Mouse (Mus musculus): ENCODE data around the gene Nfatc3. TPM values are rescaled to one million over a fixed set of nuclear protein-coding genes. Genes with fewer than 3 reads are reported as not detected.

Gene Nfatc3
- polyA plus RNA-seq, 1 experiment from 2014 or later = 5.7 TPM

DNA sequence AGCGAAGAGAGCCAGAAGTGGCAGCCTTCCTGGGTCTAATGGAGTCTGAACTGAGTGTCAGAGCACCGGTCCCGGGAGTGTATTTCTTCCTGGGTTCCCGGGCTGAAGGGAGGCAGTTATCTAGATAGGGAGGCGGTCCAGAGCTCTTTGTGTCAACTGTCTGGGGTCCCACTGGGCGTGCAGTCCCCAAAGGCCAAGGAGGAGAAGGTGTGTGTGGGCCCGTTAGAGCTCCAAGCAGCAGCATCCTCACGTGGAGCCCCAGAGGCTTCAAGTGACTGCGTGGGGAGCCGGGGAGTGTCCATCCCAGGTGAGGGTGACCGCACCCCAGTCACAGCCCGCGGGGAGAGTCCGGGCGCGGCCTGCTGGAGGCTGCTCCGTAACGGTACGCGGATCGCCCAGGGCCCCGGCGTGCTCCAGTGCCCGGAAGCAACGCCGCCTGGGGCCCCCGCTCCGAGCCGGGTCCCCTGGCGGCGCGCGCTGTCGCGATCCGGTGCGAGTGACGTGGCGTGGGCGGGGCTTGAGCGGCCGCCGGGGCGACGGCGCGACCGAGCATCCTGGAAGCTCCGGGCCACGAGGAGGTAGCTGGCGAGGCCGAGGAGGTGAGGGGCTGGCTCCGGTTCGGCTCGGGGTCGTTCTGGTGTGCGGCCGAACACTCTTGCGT, 109.8 kb downstream of the Nfatc3 start, which contains the start of gene Slc7a6:
Gene Slc7a6, plus strand, starts transcription at position 502 of the 661 bp plus-strand sequence.
- peak; percentile 90 for ATAC-seq (ENCODE audit: low FRiP score, low TSS enrichment)
- Histone ChIP-seq H3K9ac (replicated peaks; ENCODE audit: low read length) (peak within 1 kb of the TSS; percentile 87), H3K36me3 (ENCODE audit: insufficient read depth, low read length) (peaks cover 8% of the 10 kb centered on the region; the same call in 1 of the 2 replicates), H3K4me1 (ENCODE audit: insufficient read depth, low read length) (peaks cover 15% of the 10 kb centered on the region), H3K4me2 (replicated peaks; ENCODE audit: low read depth, low read length) (peak within 1 kb of the TSS; percentile 95), H3K27ac (ENCODE audit: low read length) (peak within 1 kb of the TSS; percentile 79), H3K27me3 (ENCODE audit: insufficient read depth, low read length) (no peaks in the 10 kb centered on the region), H3K4me3 (ENCODE audit: low read length) (peak within 1 kb of the TSS; percentile 91), H3K9me3 (ENCODE audit: low read length) (no peaks in the 10 kb centered on the region)
- under 1% methylated on average over 46 of the region's 59 CpGs for WGBS

DNA sequence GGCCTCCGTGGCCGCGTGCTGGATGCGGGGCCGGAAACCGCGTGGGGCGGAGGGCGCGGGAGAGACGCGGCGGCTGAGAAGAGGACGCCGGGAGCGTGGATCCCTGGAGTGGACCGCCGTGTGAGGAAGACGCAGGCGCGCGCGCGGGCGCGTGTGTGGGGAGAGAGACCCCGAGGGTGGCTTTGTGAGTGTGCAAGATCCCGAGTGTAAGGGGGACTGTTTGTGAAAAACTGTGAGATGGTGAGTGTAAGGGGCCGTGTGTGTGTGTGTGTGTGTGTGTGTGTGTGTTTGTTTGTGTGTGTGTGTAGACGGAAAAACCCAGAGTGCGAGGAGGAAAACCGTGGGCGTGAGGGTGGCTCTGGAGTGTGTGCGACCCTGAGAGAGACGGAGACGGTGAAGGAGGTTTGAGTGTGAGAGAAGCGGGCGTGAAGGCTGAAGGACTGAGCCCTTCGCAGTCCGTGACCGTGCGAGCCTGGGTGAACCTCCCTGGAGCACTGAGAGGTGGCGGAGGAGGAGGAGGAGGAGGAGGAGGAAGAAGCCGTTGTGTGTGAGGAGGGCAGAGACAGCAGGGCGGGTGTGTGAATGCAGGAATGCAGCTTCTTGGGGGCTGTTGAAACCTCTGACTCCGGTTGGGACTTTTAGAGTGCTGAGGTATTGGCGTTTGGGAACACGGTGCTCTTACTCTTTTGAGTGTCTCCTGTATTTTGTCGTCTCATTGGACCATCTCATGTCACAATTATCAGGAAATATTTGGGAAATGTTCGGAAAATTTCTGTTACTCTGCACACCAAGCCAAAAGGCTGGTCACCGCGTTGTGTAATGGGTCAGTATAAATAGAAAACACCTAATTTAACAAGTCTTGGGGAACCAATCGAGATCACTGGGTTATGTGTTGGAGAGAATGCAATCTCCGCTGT, 110.6 kb downstream of the Nfatc3 start:
- Histone ChIP-seq H3K4me2 (replicated peaks; ENCODE audit: low read depth, low read length) (peak overlapping the region; percentile 95), H3K27ac (ENCODE audit: low read length) (peak overlapping the region; percentile 79), H3K36me3 (ENCODE audit: insufficient read depth, low read length) (0 out of 2 replicates have a peak, but pooled peaks cover under 1% of the 10 kb centered on the region), H3K4me1 (ENCODE audit: insufficient read depth, low read length) (peaks cover 15% of the 10 kb centered on the region), H3K9me3 (ENCODE audit: low read length) (no peaks in the 10 kb centered on the region), H3K27me3 (ENCODE audit: insufficient read depth, low read length) (no peaks in the 10 kb centered on the region), H3K9ac (replicated peaks; ENCODE audit: low read length) (peak overlapping the region; percentile 87), H3K4me3 (ENCODE audit: low read length) (peak overlapping the region; percentile 91)
- ATAC-seq (ENCODE audit: low FRiP score, low TSS enrichment) = peak; percentile 66
- under 1% methylated on average over 49 of the region's 54 CpGs for WGBS

DNA sequence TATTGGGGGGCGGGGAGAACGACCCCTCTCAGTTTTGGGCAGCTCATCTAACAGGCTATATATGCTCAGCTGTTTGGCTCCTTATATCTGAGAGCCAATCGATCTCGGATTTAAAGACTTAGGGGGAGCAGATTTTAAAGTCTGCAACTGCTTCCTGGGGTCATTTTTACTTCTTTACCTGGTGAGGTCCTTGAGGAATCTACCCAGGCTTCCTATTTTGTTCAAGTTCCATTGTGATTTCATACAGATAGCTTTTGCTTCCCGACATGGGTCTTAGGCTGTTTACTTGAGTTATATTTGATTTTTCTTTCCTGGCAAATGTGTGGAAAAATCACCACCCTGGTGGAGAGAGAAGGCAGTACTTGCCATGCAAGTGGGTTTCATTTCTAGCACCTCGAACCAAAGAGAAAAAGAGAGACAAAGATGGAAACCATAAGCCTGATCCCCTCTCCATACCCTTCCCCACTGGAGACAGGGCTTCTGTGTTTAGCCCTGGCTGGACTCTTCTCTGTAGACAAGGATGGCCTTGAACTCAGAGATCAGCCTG, 111.4 kb downstream of the Nfatc3 start:
- Histone ChIP-seq H3K9me3 (ENCODE audit: low read length) (no peaks in the 10 kb centered on the region), H3K4me3 (ENCODE audit: low read length) (peak overlapping the region; percentile 91), H3K27me3 (ENCODE audit: insufficient read depth, low read length) (no peaks in the 10 kb centered on the region), H3K9ac (replicated peaks; ENCODE audit: low read length) (peak overlapping the region; percentile 87), H3K36me3 (ENCODE audit: insufficient read depth, low read length) (no peaks in the 10 kb centered on the region), H3K4me1 (ENCODE audit: insufficient read depth, low read length) (peaks cover 15% of the 10 kb centered on the region), H3K27ac (ENCODE audit: low read length) (no peak overlapping the region), H3K4me2 (replicated peaks; ENCODE audit: low read depth, low read length) (peak overlapping the region; percentile 95)
- WGBS = 28% methylated on average over 6 of the region's 6 CpGs
- no peak for ATAC-seq (ENCODE audit: low FRiP score, low TSS enrichment)

DNA sequence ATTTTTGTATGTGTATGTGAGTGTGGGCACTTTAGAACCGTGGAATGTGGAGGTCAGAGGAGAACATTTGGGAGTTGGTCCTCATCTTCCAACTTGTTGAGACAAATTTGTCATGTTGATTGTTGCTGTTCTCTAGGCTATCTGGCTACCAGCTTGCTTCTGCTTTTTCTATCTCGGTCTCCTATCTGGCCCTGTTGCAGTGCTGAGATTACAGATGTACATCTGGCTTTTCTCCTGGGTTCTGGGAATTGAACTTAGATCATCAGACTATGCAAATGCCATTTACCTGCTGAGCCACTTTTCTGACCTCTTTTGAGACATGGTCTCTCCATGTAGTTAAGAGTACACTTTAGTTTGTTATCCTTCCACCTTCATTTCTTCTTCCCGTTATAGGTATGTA, 114.9 kb downstream of the Nfatc3 start:
- 89% methylated on average over 3 of the region's 3 CpGs for WGBS
- ATAC-seq (ENCODE audit: low FRiP score, low TSS enrichment) = no peak
- no peak overlapping the region for H3K4me2 ChIP-seq (replicated peaks; ENCODE audit: low read depth, low read length)
- no peak overlapping the region for H3K27ac ChIP-seq (ENCODE audit: low read length)
- H3K9ac ChIP-seq (replicated peaks; ENCODE audit: low read length) = no peak overlapping the region
- no peaks in the 10 kb centered on the region for H3K9me3 ChIP-seq (ENCODE audit: low read length)
- H3K4me1 ChIP-seq (ENCODE audit: insufficient read depth, low read length) = peaks cover 17% of the 10 kb centered on the region
- no peaks in the 10 kb centered on the region for H3K27me3 ChIP-seq (ENCODE audit: insufficient read depth, low read length)
- H3K36me3 ChIP-seq (ENCODE audit: insufficient read depth, low read length) = no peaks in the 10 kb centered on the region
- no peak overlapping the region for H3K4me3 ChIP-seq (ENCODE audit: low read length)

DNA sequence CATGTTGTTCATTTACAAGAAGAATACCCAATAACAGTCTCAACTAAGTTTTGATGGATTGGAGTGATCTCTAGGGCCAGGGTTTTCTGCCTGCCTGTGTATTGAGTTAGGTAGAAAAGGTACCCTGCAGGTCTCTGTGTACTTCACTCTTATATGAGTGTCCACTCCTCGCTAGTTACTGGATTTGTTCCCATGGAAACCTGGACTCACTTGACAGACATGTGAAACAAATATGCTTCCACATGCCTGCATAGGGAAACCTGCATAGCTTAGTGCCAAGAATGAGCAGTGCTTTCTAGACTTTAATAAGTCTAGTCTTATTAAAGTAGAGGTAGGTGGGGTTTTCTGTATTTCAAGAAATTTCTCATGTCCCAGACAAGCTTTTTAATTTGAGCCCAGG, 118.3 kb downstream of the Nfatc3 start:
- ATAC-seq (ENCODE audit: low FRiP score, low TSS enrichment) = no peak
- H3K27ac ChIP-seq (ENCODE audit: low read length) = no peak overlapping the region

DNA sequence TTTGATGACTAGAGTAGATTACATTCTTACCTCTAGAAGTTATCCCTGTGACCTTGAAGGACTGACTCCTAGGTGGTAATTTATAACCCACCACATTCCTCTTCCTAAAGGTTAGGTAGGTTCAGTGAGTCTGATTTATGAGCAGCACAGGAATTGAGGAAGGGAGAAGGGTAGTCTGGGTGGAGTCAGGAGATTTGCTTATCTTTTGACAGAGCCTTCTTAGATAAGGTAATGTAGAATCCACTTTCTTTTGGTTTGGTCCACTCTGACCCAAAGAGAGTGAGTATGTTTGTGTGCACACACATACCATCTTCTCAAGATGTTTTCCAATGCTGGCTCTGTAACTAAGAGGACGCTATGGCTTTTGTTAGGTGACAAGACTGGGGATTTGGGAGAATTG, 119.0 kb downstream of the Nfatc3 start:
- Histone ChIP-seq H3K27me3 (ENCODE audit: insufficient read depth, low read length) (no peaks in the 10 kb centered on the region), H3K4me3 (ENCODE audit: low read length) (no peak overlapping the region), H3K9me3 (ENCODE audit: low read length) (no peaks in the 10 kb centered on the region), H3K9ac (replicated peaks; ENCODE audit: low read length) (no peak overlapping the region), H3K27ac (ENCODE audit: low read length) (no peak overlapping the region), H3K4me2 (replicated peaks; ENCODE audit: low read depth, low read length) (no peak overlapping the region), H3K36me3 (ENCODE audit: insufficient read depth, low read length) (no peaks in the 10 kb centered on the region), H3K4me1 (ENCODE audit: insufficient read depth, low read length) (peaks cover 10% of the 10 kb centered on the region)
- WGBS = 71% methylated on average over 1 of the region's 1 CpGs
- no peak for ATAC-seq (ENCODE audit: low FRiP score, low TSS enrichment)

More for the DNA sequence above, 118.3 kb downstream of the Nfatc3 start:
- no peaks in the 10 kb centered on the region for H3K36me3 ChIP-seq (ENCODE audit: insufficient read depth, low read length)
- H3K9ac ChIP-seq (replicated peaks; ENCODE audit: low read length) = no peak overlapping the region
- H3K27me3 ChIP-seq (ENCODE audit: insufficient read depth, low read length) = no peaks in the 10 kb centered on the region
- H3K4me1 ChIP-seq (ENCODE audit: insufficient read depth, low read length) = peaks cover 10% of the 10 kb centered on the region
- no peaks in the 10 kb centered on the region for H3K9me3 ChIP-seq (ENCODE audit: low read length)
- no peak overlapping the region for H3K4me3 ChIP-seq (ENCODE audit: low read length)
- no peak overlapping the region for H3K4me2 ChIP-seq (replicated peaks; ENCODE audit: low read depth, low read length)
- 31% methylated on average over 1 of the region's 1 CpGs for WGBS

DNA sequence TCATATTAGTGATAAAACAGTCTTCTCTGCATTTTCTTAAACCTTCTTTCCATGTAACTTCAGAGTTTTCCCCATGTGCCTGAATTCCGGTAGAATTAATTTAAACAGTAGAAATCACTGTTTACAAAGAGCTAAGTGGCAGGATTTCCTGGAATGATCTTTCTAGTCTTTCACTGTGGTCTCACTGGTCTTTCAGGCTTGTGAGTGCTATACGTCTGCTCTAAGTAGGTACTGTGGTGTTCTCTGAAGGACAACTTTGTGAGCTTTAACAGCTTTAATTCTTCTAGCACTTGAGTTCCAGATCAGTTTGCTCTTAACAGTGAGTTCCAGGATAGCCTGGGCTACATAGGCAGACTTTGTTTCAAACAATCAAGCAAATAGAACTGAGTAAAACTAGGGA, 119.8 kb downstream of the Nfatc3 start:
- no peak overlapping the region for H3K4me3 ChIP-seq (ENCODE audit: low read length)
- H3K9ac ChIP-seq (replicated peaks; ENCODE audit: low read length) = no peak overlapping the region
- no peak for ATAC-seq (ENCODE audit: low FRiP score, low TSS enrichment)
- H3K4me1 ChIP-seq (ENCODE audit: insufficient read depth, low read length) = peaks cover 10% of the 10 kb centered on the region
- 75% methylated on average over 2 of the region's 2 CpGs for WGBS
- no peak overlapping the region for H3K27ac ChIP-seq (ENCODE audit: low read length)
- H3K36me3 ChIP-seq (ENCODE audit: insufficient read depth, low read length) = no peaks in the 10 kb centered on the region
- no peaks in the 10 kb centered on the region for H3K27me3 ChIP-seq (ENCODE audit: insufficient read depth, low read length)
- H3K9me3 ChIP-seq (ENCODE audit: low read length) = no peaks in the 10 kb centered on the region
- no peak overlapping the region for H3K4me2 ChIP-seq (replicated peaks; ENCODE audit: low read depth, low read length)

Other genes starting within 250 kb of the Nfatc3 start
- 10.7 and 13.3 TPM in 2 replicates for gene Ranbp10, start 231.5 kb upstream of the Nfatc3 start, polyA plus RNA-seq (2015; fragmentation: Nextera tagmentation; extraction: Ambion mirVana)
- 0.21 and 0.24 TPM in 2 replicates for gene Tsnaxip1, start 231.1 kb upstream of the Nfatc3 start, polyA plus RNA-seq (2015; fragmentation: Nextera tagmentation; extraction: Ambion mirVana)
- 44.7 and 46.3 TPM in 2 replicates for gene Cenpt, start 205.6 kb upstream of the Nfatc3 start, polyA plus RNA-seq (2015; fragmentation: Nextera tagmentation; extraction: Ambion mirVana)
- gene Thap11, start 203.7 kb upstream of the Nfatc3 start, polyA plus RNA-seq (2015; fragmentation: Nextera tagmentation; extraction: Ambion mirVana) = 65.2 and 66.1 TPM in 2 replicates
- 186 and 242 TPM in 2 replicates for gene Nutf2, start 198.3 kb upstream of the Nfatc3 start, polyA plus RNA-seq (2015; fragmentation: Nextera tagmentation; extraction: Ambion mirVana)
- gene Edc4, start 178.0 kb upstream of the Nfatc3 start, polyA plus RNA-seq (2015; fragmentation: Nextera tagmentation; extraction: Ambion mirVana) = 58.8 and 61.1 TPM in 2 replicates
- 0.53 and 0.85 TPM in 2 replicates for gene Nrn1l, start 165.3 kb upstream of the Nfatc3 start, polyA plus RNA-seq (2015; fragmentation: Nextera tagmentation; extraction: Ambion mirVana)
- gene Pskh1, start 158.4 kb upstream of the Nfatc3 start, polyA plus RNA-seq (2015; fragmentation: Nextera tagmentation; extraction: Ambion mirVana) = 44.3 and 46.7 TPM in 2 replicates
- gene Ctrl, start 125.0 kb upstream of the Nfatc3 start, polyA plus RNA-seq (2015; fragmentation: Nextera tagmentation; extraction: Ambion mirVana) = 0.82 and 1.8 TPM in 2 replicates
- 33.3 and 46.5 TPM in 2 replicates for gene Psmb10, start 120.4 kb upstream of the Nfatc3 start, polyA plus RNA-seq (2015; fragmentation: Nextera tagmentation; extraction: Ambion mirVana)
- gene Lcat, start 115.5 kb upstream of the Nfatc3 start, polyA plus RNA-seq (2015; fragmentation: Nextera tagmentation; extraction: Ambion mirVana) = 1.3 and 1.8 TPM in 2 replicates
- gene Slc12a4, start 92.7 kb upstream of the Nfatc3 start, polyA plus RNA-seq (2015; fragmentation: Nextera tagmentation; extraction: Ambion mirVana) = 36.1 and 36.2 TPM in 2 replicates
- gene Dpep3, start 79.4 kb upstream of the Nfatc3 start, polyA plus RNA-seq (2015; fragmentation: Nextera tagmentation; extraction: Ambion mirVana) = not detected in 2 replicates
- 19.7 and 24.6 TPM in 2 replicates for gene Dus2, start 67.5 kb upstream of the Nfatc3 start, polyA plus RNA-seq (2015; fragmentation: Nextera tagmentation; extraction: Ambion mirVana)
- gene Dpep2nb, start 52.9 kb upstream of the Nfatc3 start, polyA plus RNA-seq (2015; fragmentation: Nextera tagmentation; extraction: Ambion mirVana) = not detected in 2 replicates
- 19.8 and 21.2 TPM in 2 replicates for gene Ddx28, start 47.0 kb upstream of the Nfatc3 start, polyA plus RNA-seq (2015; fragmentation: Nextera tagmentation; extraction: Ambion mirVana)
- 24.3 and 28.5 TPM in 2 replicates for gene Esrp2, start 78.1 kb downstream of the Nfatc3 start, polyA plus RNA-seq (2015; fragmentation: Nextera tagmentation; extraction: Ambion mirVana)
- gene Pla2g15, start 91.6 kb downstream of the Nfatc3 start, polyA plus RNA-seq (2015; fragmentation: Nextera tagmentation; extraction: Ambion mirVana) = 14.9 and 15.6 TPM in 2 replicates
- gene Slc7a6, start 110.0 kb downstream of the Nfatc3 start, polyA plus RNA-seq (2015; fragmentation: Nextera tagmentation; extraction: Ambion mirVana) = 49.9 and 52.4 TPM in 2 replicates
- gene Slc7a6os, start 152.1 kb downstream of the Nfatc3 start, polyA plus RNA-seq (2015; fragmentation: Nextera tagmentation; extraction: Ambion mirVana) = 32.2 and 32.4 TPM in 2 replicates
- 54.8 and 55.3 TPM in 2 replicates for gene Prmt7, start 152.1 kb downstream of the Nfatc3 start, polyA plus RNA-seq (2015; fragmentation: Nextera tagmentation; extraction: Ambion mirVana)

All from kidney, embryonic 16.5 days (tissue).